In genomic region chr3:31079450-31079849, GRCm38 (mm10) we compare ENCODE assay signal across 19 mouse cellular contexts. TPM values are rescaled to one million over a fixed set of nuclear protein-coding genes. Genes with fewer than 3 reads are reported as not detected.
DNase-seq lines count a peak whose midpoint lies in the region; ATAC-seq and TF ChIP-seq lines count a peak whose summit lies in the region.
"Had no signal": no experiment of that assay in that cellular context is flagged by ENCODE, and none has a peak within 500 bp of the region (broad histone marks: within the 10 kb centered on the region; RNA-seq: fewer than 3 reads in every experiment).

No protein-coding gene starts in this region.

- peaks cover 25% of the 10 kb centered on the region for H3K4me1 ChIP-seq in liver, adult 2 months (ENCODE audit: control insufficient read depth, insufficient read depth, low read length)
- peaks cover 3% of the 10 kb centered on the region; the same call in 1 of the 2 replicates for H3K4me1 ChIP-seq in liver, embryonic 11.5 days (replicated peaks; ENCODE audit: control insufficient read depth, insufficient read depth, low read length)
- peaks cover 25% of the 10 kb centered on the region for H3K4me1 ChIP-seq in liver, embryonic 15.5 days (replicated peaks)
- peaks cover 12% of the 10 kb centered on the region for H3K4me1 ChIP-seq in stomach, embryonic 16.5 days (ENCODE audit: control insufficient read depth, insufficient read depth, low read length)
- peaks cover 5% of the 10 kb centered on the region; the same call in 1 of the 2 replicates for H3K4me1 ChIP-seq in forebrain, embryonic 10.5 days
- H3K4me1 ChIP-seq in midbrain, postnatal 0 days (ENCODE audit: insufficient read depth, low read length) = no peaks in the 10 kb centered on the region

- intact Hi-C loops in gastrocnemius, postnatal 14 days (cut with DNase I; ENCODE audit: low total_unique reads) = no loop called here

- no peak for TF ChIP-seq POLR2A in liver, adult 2 months (IDR thresholded peaks at IDR 0.05; ENCODE audit: extremely low read depth, insufficient read depth, low read length)

- H3K4me3 ChIP-seq in liver, adult 2 months (ENCODE audit: insufficient read depth, low read depth, low read length) = no peak overlapping the region
- no peak overlapping the region for H3K4me3 ChIP-seq in liver, embryonic 11.5 days (ENCODE audit: low read depth, low read length)
- H3K4me3 ChIP-seq in liver, embryonic 15.5 days (replicated peaks) = no peak overlapping the region
- no peak overlapping the region for H3K4me3 ChIP-seq in stomach, embryonic 16.5 days (replicated peaks; ENCODE audit: low read length)
- H3K4me3 ChIP-seq in forebrain, embryonic 10.5 days = no peak overlapping the region
- H3K4me3 ChIP-seq in midbrain, postnatal 0 days (ENCODE audit: low read depth, low read length) = no peak overlapping the region
- H3K4me3 ChIP-seq: embryonic facial prominence, embryonic 10.5 days; erythroblast, embryonic 14.5 days; heart, embryonic 10.5 days; hindbrain, embryonic 10.5 days had no signal

- H3K36me3 ChIP-seq in liver, adult 2 months (ENCODE audit: control insufficient read depth, insufficient read depth, low read length) = no peaks in the 10 kb centered on the region
- H3K36me3 ChIP-seq in liver, embryonic 11.5 days (ENCODE audit: control insufficient read depth, insufficient read depth, low read length) = no peaks in the 10 kb centered on the region
- H3K36me3 ChIP-seq in liver, embryonic 15.5 days (replicated peaks) = no peaks in the 10 kb centered on the region
- no peaks in the 10 kb centered on the region for H3K36me3 ChIP-seq in stomach, embryonic 16.5 days (ENCODE audit: control insufficient read depth, insufficient read depth, low read length)
- H3K36me3 ChIP-seq in forebrain, embryonic 10.5 days (replicated peaks) = no peaks in the 10 kb centered on the region
- no peaks in the 10 kb centered on the region for H3K36me3 ChIP-seq in midbrain, postnatal 0 days (ENCODE audit: insufficient read depth, low read length)
- H3K36me3 ChIP-seq: embryonic facial prominence, embryonic 10.5 days; heart, embryonic 10.5 days; hindbrain, embryonic 10.5 days had no signal

- ATAC-seq in liver, embryonic 11.5 days (replicated peaks; ENCODE audit: low FRiP score) = no peak
- peak; percentile 53 for ATAC-seq in liver, embryonic 15.5 days (ENCODE audit: insufficient read depth)
- peak; percentile 57 for ATAC-seq in stomach, embryonic 16.5 days (ENCODE audit: insufficient read depth, low FRiP score)
- ATAC-seq in midbrain, postnatal 0 days (ENCODE audit: low FRiP score) = no peak
- ATAC-seq: activated CD4-positive, CD25-positive, alpha-beta regulatory T cell, adult 4 months; forebrain, embryonic 16.5 days had no signal

- DNase-seq in gastrocnemius, adult 18-20 months (ENCODE audit: low spot score) = peak; percentile 28
- DNase-seq in gastrocnemius, postnatal 14 days = no peak
- peak; percentile 95 for DNase-seq in liver, adult 2 months (ENCODE audit: extremely low read depth, low read depth, low spot score)
- no peak for DNase-seq in liver, embryonic 11.5 days (ENCODE audit: low spot score)
- DNase-seq in forebrain, embryonic 10.5 days (ENCODE audit: extremely low spot score, low spot score) = no peak
- no peak for DNase-seq in midbrain, postnatal 0 days (ENCODE audit: low spot score)
- DNase-seq: cerebellum, adult 11-12 months; cerebellum, postnatal 36 days; layer of hippocampus, postnatal 36 days; left cerebral cortex, postnatal 4 days; midbrain, embryonic 14.5 days had no signal

- 24% methylated on average over 10 of the region's 10 CpGs for WGBS in liver, adult 2 months
- WGBS in liver, embryonic 11.5 days = 74% methylated on average over 10 of the region's 10 CpGs
- WGBS in liver, embryonic 15.5 days (ENCODE audit: insufficient replicate concordance) = 69% methylated on average over 10 of the region's 10 CpGs
- 58% methylated on average over 10 of the region's 10 CpGs for WGBS in stomach, embryonic 16.5 days
- WGBS in forebrain, embryonic 10.5 days = 87% methylated on average over 10 of the region's 10 CpGs
- whole genome bisulfite sequencing in midbrain, postnatal 0 days = 79% methylated on average over 10 of the region's 10 CpGs

- no peak overlapping the region for H3K9ac ChIP-seq in liver, adult 2 months (ENCODE audit: low read depth, low read length)
- no peak overlapping the region for H3K9ac ChIP-seq in liver, embryonic 11.5 days (ENCODE audit: low read depth, low read length)
- H3K9ac ChIP-seq in liver, embryonic 15.5 days = no peak overlapping the region
- no peak overlapping the region for H3K9ac ChIP-seq in stomach, embryonic 16.5 days (ENCODE audit: low read length)
- no peak overlapping the region for H3K9ac ChIP-seq in midbrain, postnatal 0 days (replicated peaks; ENCODE audit: low read length, poor library complexity, severe bottlenecking)

- no peak overlapping the region for H3K4me2 ChIP-seq in liver, embryonic 11.5 days
- no peak overlapping the region; the same call in 1 of the 2 replicates for H3K4me2 ChIP-seq in liver, embryonic 15.5 days
- H3K4me2 ChIP-seq in stomach, embryonic 16.5 days (ENCODE audit: low read depth, low read length) = no peak overlapping the region
- no peak overlapping the region for H3K4me2 ChIP-seq in midbrain, postnatal 0 days (ENCODE audit: low read depth, low read length, poor library complexity, severe bottlenecking)

- H3K9me3 ChIP-seq in liver, embryonic 11.5 days (ENCODE audit: control insufficient read depth, low read length) = no peaks in the 10 kb centered on the region
- H3K9me3 ChIP-seq in liver, embryonic 15.5 days (replicated peaks) = no peaks in the 10 kb centered on the region
- no peaks in the 10 kb centered on the region for H3K9me3 ChIP-seq in stomach, embryonic 16.5 days (replicated peaks; ENCODE audit: control insufficient read depth, low read length)
- no peaks in the 10 kb centered on the region for H3K9me3 ChIP-seq in forebrain, embryonic 10.5 days
- H3K9me3 ChIP-seq in midbrain, postnatal 0 days (ENCODE audit: low read length) = no peaks in the 10 kb centered on the region
- H3K9me3 ChIP-seq: embryonic facial prominence, embryonic 10.5 days; heart, embryonic 10.5 days; hindbrain, embryonic 10.5 days had no signal

- H3K27ac ChIP-seq in liver, adult 2 months (replicated peaks; ENCODE audit: insufficient read depth, low read depth, low read length) = no peak overlapping the region
- no peak overlapping the region for H3K27ac ChIP-seq in liver, embryonic 11.5 days (ENCODE audit: low read depth, low read length)
- no peak overlapping the region for H3K27ac ChIP-seq in liver, embryonic 15.5 days (replicated peaks)
- H3K27ac ChIP-seq in stomach, embryonic 16.5 days (ENCODE audit: low read length) = no peak overlapping the region
- no peak overlapping the region for H3K27ac ChIP-seq in forebrain, embryonic 10.5 days
- H3K27ac ChIP-seq in midbrain, postnatal 0 days (ENCODE audit: low read depth, low read length) = no peak overlapping the region
- H3K27ac ChIP-seq: embryonic facial prominence, embryonic 10.5 days; heart, embryonic 10.5 days; hindbrain, embryonic 10.5 days had no signal

- no peaks in the 10 kb centered on the region for H3K27me3 ChIP-seq in liver, adult 2 months (ENCODE audit: control insufficient read depth, insufficient read depth, low read length)
- no peaks in the 10 kb centered on the region for H3K27me3 ChIP-seq in liver, embryonic 11.5 days (replicated peaks; ENCODE audit: control insufficient read depth, insufficient read depth, low read length)
- no peaks in the 10 kb centered on the region for H3K27me3 ChIP-seq in liver, embryonic 15.5 days
- no peaks in the 10 kb centered on the region for H3K27me3 ChIP-seq in stomach, embryonic 16.5 days (ENCODE audit: control insufficient read depth, insufficient read depth, low read length)
- H3K27me3 ChIP-seq in forebrain, embryonic 10.5 days (ENCODE audit: poor library complexity, severe bottlenecking) = no peaks in the 10 kb centered on the region
- H3K27me3 ChIP-seq in midbrain, postnatal 0 days (ENCODE audit: insufficient read depth, low read length) = no peaks in the 10 kb centered on the region

- TF ChIP-seq CTCF in liver, adult 2 months (IDR thresholded peaks at IDR 0.05; ENCODE audit: low read depth, low read length) = no peak
- TF ChIP-seq CTCF in midbrain, postnatal 0 days (IDR thresholded peaks at IDR 0.05) = no peak

- no peaks in the 10 kb centered on the region for H3K79me2 ChIP-seq in liver, adult 2 months (ENCODE audit: control insufficient read depth, insufficient read depth, low read length)

RNA-seq across cellular contexts. Expression of gene Skil, which starts 15.4 kb away (rescaled TPM):
- total RNA-seq in gastrocnemius, adult 18-20 months (2021) = 10 to 100 TPM; 13.2 to 17.1 TPM
- total RNA-seq in gastrocnemius, postnatal 14 days (2021) = 10 to 100 TPM; 12.7 TPM
- 5.8 and 6.9 TPM in 2 replicates for total RNA-seq in liver, adult 2 months (2014; rRNA removed)
- polyA plus RNA-seq in liver, adult 2 months (2012; rRNA removed) = 1.7 and 2.0 TPM in 2 replicates
- polyA plus RNA-seq in liver, embryonic 11.5 days (2014; fragmentation: Nextera tagmentation; extraction: Ambion mirVana) = 14.2 and 16.6 TPM in 2 replicates
- polyA plus RNA-seq in liver, embryonic 15.5 days (2015; fragmentation: Nextera tagmentation; extraction: Ambion mirVana) = 4.3 TPM in 2 replicates
- polyA plus RNA-seq in stomach, embryonic 16.5 days (2015; fragmentation: Nextera tagmentation; extraction: Ambion mirVana) = 20.8 and 21.3 TPM in 2 replicates
- 24.2 and 25.5 TPM in 2 replicates for polyA plus RNA-seq in forebrain, embryonic 10.5 days (2016; fragmentation: Nextera tagmentation; extraction: Ambion mirVana)
- total RNA-seq in midbrain, postnatal 0 days (2014; rRNA removed) = 39.4 and 46.8 TPM in 2 replicates
- 24.7 and 28.5 TPM in 2 replicates for polyA plus RNA-seq in midbrain, postnatal 0 days (2015; fragmentation: Nextera tagmentation; extraction: Ambion mirVana)

Comparison
In these comparisons a context has a peak if more than half of its experiments do, and no peak if none do; other contexts are left out.
1. DNase-seq: peak in gastrocnemius, adult 18-20 months (single experiment) and liver, adult 2 months (single experiment); none in gastrocnemius, postnatal 14 days (single experiment), liver, embryonic 11.5 days (single experiment), forebrain, embryonic 10.5 days (single experiment) and midbrain, postnatal 0 days (single experiment).
2. ATAC-seq: peak in liver, embryonic 15.5 days (single experiment) and stomach, embryonic 16.5 days (single experiment); none in liver, embryonic 11.5 days (single experiment) and midbrain, postnatal 0 days (single experiment).